Mouse (Mus musculus) heart, adult 2 months (tissue): ENCODE data around the gene G430095P16Rik.

Experiments used
- CTCF ChIP-seq: fragments of 200-600 bp; IDR thresholded peaks from 2 replicates; pipeline ENCODE4 v1.8.1; 2022; ENCODE audit warnings: antibody characterized with exemption, mild to moderate bottlenecking, moderate library complexity
- EP300 ChIP-seq: fragments of 200-500 bp; IDR thresholded peaks from 2 replicates; pipeline ENCODE4 v1.6.1; 2011; ENCODE audit warnings: low read depth, low read length, control low read depth; ENCODE audit not compliant: insufficient read depth
- POLR2A ChIP-seq: fragments of 200-500 bp; IDR thresholded peaks from 2 replicates; pipeline ENCODE4 v1.6.1; 2011; ENCODE audit warnings: mild to moderate bottlenecking, low read depth, low read length, control low read depth; ENCODE audit not compliant: insufficient read depth

DNA sequence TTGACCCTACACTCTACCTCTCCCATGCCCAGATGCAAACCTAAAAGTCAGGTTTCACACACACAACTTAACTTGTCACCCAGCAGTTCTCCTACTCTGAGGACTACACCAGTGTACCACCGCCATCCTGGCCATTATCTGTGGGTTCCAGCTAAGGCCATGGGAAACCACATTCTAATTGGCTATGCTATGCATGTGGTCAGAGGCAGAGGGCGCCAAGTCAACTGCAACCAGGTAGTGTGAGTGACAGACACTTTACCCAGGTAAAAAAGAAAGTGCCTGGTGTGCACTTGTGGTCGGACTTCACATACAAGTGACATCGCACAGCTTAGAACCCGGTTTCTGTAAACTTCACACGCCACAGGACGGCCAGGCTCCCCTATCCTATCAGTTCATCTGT, 36.3 kb downstream of the G430095P16Rik start:
- 0 out of 2 replicates have a peak, but pooled peaks have one; percentile 43 for TF ChIP-seq EP300
- no peak for TF ChIP-seq POLR2A
- peak; percentile 78 for TF ChIP-seq CTCF
